Mouse (Mus musculus) cortical plate, adult 2 months (tissue): ENCODE data around the gene Gipc3.

ENCODE experiments used
- CTCF ChIP-seq: fragments of 200-500 bp; IDR thresholded peaks from 2 replicates; pipeline ENCODE4 v1.5.1; 2011; ENCODE audit warnings: mild to moderate bottlenecking, control low read depth, low read length; ENCODE audit not compliant: insufficient read depth; ENCODE audit errors: extremely low read depth
- POLR2A ChIP-seq: fragments of 200-500 bp; IDR thresholded peaks from 2 replicates; pipeline ENCODE4 v1.6.1; 2011; ENCODE audit warnings: mild to moderate bottlenecking, low read length, control low read depth; ENCODE audit not compliant: insufficient read depth; ENCODE audit errors: extremely low read depth

DNA sequence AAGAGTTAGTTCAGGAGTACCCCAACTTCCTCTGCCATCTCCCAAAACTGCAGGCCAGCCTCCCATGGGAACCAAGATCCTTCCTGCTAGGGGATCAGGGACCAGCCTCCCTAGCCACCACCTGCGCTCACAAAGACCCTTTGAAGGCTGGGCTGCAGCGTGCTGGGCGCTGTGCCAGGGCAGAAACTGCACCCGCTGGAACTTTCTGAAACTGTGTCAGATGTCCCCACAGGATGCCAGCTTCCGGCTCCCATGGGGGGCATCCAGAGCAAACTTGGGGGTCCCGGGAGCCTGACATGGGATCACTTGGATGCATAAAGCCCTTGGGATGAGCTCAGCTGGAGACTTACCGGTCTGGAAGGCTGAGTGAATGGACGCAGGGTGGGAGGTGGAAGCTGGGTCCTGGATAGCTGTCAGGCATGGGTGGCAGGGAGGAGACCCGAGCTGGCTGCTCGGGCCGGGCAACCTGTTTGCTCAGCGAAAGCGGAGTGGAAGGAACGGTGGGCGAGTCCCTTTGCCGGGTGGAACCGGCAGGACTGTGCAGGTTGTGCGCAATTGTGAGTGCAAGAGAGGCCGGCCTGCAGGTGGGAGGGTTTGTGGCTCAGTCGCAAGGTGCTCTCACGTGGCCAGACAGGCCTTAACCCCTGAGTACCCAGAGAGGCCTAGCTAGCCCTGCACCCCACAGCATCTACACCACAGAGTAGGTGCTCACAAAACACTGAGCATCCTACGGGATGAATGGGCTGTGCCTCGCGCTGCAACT lies 52.2 kb downstream of the Gipc3 start:
- no peak for TF ChIP-seq CTCF
- no peak for TF ChIP-seq POLR2A
